Mouse (Mus musculus) myocyte (in vitro differentiated cells): Measurements from ENCODE around the gene Csrp3.

Experiments
- CEBPB ChIP-seq: IDR thresholded peaks from 2 replicates; pipeline ENCODE4 v1.6.1; 2011; ENCODE audit warnings: mild to moderate bottlenecking, moderate library complexity; ENCODE audit not compliant: poor library complexity, insufficient read depth, severe bottlenecking
- E2F4 ChIP-seq: IDR thresholded peaks from one replicate; pipeline ENCODE4 v1.6.1; 2011; ENCODE audit warnings: mild to moderate bottlenecking, control low read depth, moderate library complexity; ENCODE audit not compliant: insufficient read depth
- MAX ChIP-seq: IDR thresholded peaks from one replicate; pipeline ENCODE4 v1.6.1; 2011; ENCODE audit warnings: low read depth, mild to moderate bottlenecking, control low read depth
- MYOD1 ChIP-seq, 3 experiments: IDR thresholded peaks; one replicate each; pipeline ENCODE4 v1.6.1; 2011; ENCODE audit warnings: control low read depth in 2 of 3, low read depth in 2 of 3, mild to moderate bottlenecking in 2 of 3, moderate library complexity in 1 of 3; ENCODE audit not compliant: insufficient read length in 2 of 3, control insufficient read depth in 1 of 3
- POLR2A ChIP-seq: IDR thresholded peaks from one replicate; pipeline ENCODE4 v1.6.1; 2011; ENCODE audit warnings: low read depth, mild to moderate bottlenecking, control low read depth, moderate library complexity; ENCODE audit not compliant: insufficient read length
- POLR2AphosphoS2 ChIP-seq: IDR thresholded peaks from one replicate; pipeline ENCODE4 v1.6.1; 2011; ENCODE audit warnings: low read depth, control low read depth; ENCODE audit not compliant: insufficient read length
- REST ChIP-seq: IDR thresholded peaks from one replicate; pipeline ENCODE4 v1.6.1; 2011; ENCODE audit warnings: mild to moderate bottlenecking, control low read depth, moderate library complexity; ENCODE audit not compliant: insufficient read depth, insufficient read length
- TCF12 ChIP-seq: IDR thresholded peaks from one replicate; pipeline ENCODE4 v1.6.1; 2011; ENCODE audit warnings: mild to moderate bottlenecking, control low read depth; ENCODE audit not compliant: poor library complexity, insufficient read depth, severe bottlenecking
- TCF3 ChIP-seq: IDR thresholded peaks from one replicate; pipeline ENCODE4 v1.6.1; 2011; ENCODE audit warnings: low read depth, control low read depth; ENCODE audit not compliant: insufficient read length
- USF1 ChIP-seq: IDR thresholded peaks from one replicate; pipeline ENCODE4 v1.6.1; 2011; ENCODE audit warnings: low read depth, mild to moderate bottlenecking, control low read depth, moderate library complexity

- TF ChIP-seq POLR2A (no peak), TCF12 (peak; percentile 56), E2F4 (no peak), USF1 (no peak), POLR2AphosphoS2 (peak; percentile 32), MAX (no peak), CEBPB (no peak), TCF3 (peak; percentile 74), REST (no peak), MYOD1 (IDR thresholded peaks at IDR 0.05; ENCODE audit: control insufficient read depth in 1 of 3, insufficient read length in 2 of 3, low read depth in 2 of 3) (peak; percentile 40 to 95 (median 89))
These were observed 27.3 kb upstream of the Csrp3 start for GRCm38 (mm10) chr7:48875096-48875495.
